Mouse (Mus musculus): Measurements from ENCODE around the gene Btc. TPM values are rescaled to one million over a fixed set of nuclear protein-coding genes. Genes with fewer than 3 reads are reported as not detected.

Gene Btc
- total RNA-seq, 2 experiments from 2014 or later, result 0.14 to 0.70 TPM

- DNase-seq (ENCODE audit: low spot score in 2 of 2), result no peak
Observed at GRCm38 (mm10) chr5:91332079-91332865, 70.5 kb downstream of the Btc start.

GRCm38 (mm10) chr5:91321840-91322239 is 81.0 kb downstream of the Btc start:
- DNase-seq (ENCODE audit: low spot score in 2 of 2), result no peak

- DNase-seq (ENCODE audit: low spot score in 2 of 2), result no peak
Observed at GRCm38 (mm10) chr5:91320348-91320747, 82.4 kb downstream of the Btc start.

GRCm38 (mm10) chr5:91313971-91314370 is 88.8 kb downstream of the Btc start:
- DNase-seq (ENCODE audit: low spot score in 2 of 2), result no peak

- no peak for DNase-seq (ENCODE audit: low spot score in 2 of 2)
Observed at GRCm38 (mm10) chr5:91311767-91312166, 91.0 kb downstream of the Btc start.

- peak; percentile 7 to 17 for DNase-seq (ENCODE audit: low spot score in 2 of 2)
Observed at GRCm38 (mm10) chr5:91308576-91308975, 94.2 kb downstream of the Btc start.

- peak; percentile 32 to 50 for DNase-seq (ENCODE audit: low spot score in 2 of 2)
Observed at GRCm38 (mm10) chr5:91307907-91308306, 94.9 kb downstream of the Btc start.

Other genes starting within 250 kb of the Btc start
- 10 to 100 TPM; 37.6 to 41.3 TPM for gene Parm1, start 114.6 kb upstream of the Btc start, total RNA-seq (2021)

Data from left cerebral cortex, adult 18-20 months (tissue).